Comparison of ENCODE assay signal across 8 mouse cellular contexts in the genomic region with DNA sequence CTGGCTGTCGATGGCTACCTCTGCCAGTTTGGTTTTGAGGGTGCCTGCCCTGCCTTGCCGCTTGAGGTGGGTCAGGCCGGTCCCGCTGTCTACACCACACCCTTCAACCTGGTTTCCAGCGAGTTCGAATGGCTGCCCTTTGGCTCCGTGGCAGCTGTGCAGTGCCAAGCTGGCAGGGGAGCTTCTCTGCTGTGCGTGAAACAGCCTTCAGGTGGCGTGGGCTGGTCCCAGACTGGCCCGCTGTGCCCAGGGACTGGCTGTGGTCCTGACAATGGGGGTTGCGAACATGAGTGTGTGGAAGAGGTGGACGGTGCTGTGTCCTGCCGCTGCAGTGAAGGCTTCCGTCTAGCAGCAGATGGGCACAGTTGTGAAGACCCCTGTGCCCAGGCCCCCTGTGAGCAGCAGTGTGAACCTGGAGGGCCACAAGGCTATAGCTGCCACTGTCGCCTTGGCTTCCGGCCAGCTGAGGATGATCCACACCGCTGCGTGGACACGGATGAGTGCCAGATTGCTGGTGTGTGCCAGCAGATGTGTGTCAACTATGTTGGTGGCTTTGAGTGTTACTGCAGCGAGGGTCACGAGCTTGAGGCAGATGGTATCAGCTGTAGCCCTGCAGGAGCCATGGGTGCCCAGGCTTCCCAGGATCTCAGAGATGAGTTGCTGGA. TPM values are rescaled to one million over a fixed set of nuclear protein-coding genes. Genes with fewer than 3 reads are reported as not detected.
A peak's percentile ranks its signal among the peaks of the same experiment; 100 is the strongest.
DNase-seq lines count a peak whose midpoint lies in the region; ATAC-seq and TF ChIP-seq lines count a peak whose summit lies in the region.

No protein-coding gene starts in this region.

- H3K27me3 ChIP-seq in heart, embryonic 12.5 days (replicated peaks) = peaks cover 20% of the 10 kb centered on the region
- H3K27me3 ChIP-seq in heart, postnatal 0 days (ENCODE audit: control insufficient read depth, insufficient read depth, low read length) = peaks cover 38% of the 10 kb centered on the region
- peaks cover 54% of the 10 kb centered on the region for H3K27me3 ChIP-seq in liver, postnatal 0 days (ENCODE audit: insufficient read depth, low read length)

- H3K36me3 ChIP-seq in heart, embryonic 12.5 days = no peaks in the 10 kb centered on the region
- no peaks in the 10 kb centered on the region for H3K36me3 ChIP-seq in heart, postnatal 0 days (replicated peaks; ENCODE audit: control insufficient read depth, insufficient read depth, low read length)
- no peaks in the 10 kb centered on the region for H3K36me3 ChIP-seq in liver, postnatal 0 days (replicated peaks; ENCODE audit: insufficient read depth, low read length)

- peak overlapping the region; percentile 85 for H3K9ac ChIP-seq in heart, embryonic 12.5 days
- H3K9ac ChIP-seq in heart, postnatal 0 days (replicated peaks; ENCODE audit: low read depth, low read length) = peak overlapping the region; percentile 56; the same call in 1 of the 2 replicates
- H3K9ac ChIP-seq in liver, postnatal 0 days (replicated peaks) = no peak overlapping the region

- peaks cover 71% of the 10 kb centered on the region for H3K4me1 ChIP-seq in heart, embryonic 12.5 days (replicated peaks)
- peaks cover 21% of the 10 kb centered on the region for H3K4me1 ChIP-seq in heart, postnatal 0 days (ENCODE audit: control insufficient read depth, insufficient read depth)
- peaks cover 28% of the 10 kb centered on the region for H3K4me1 ChIP-seq in liver, postnatal 0 days (ENCODE audit: insufficient read depth)

- no peak for TF ChIP-seq EP300 in heart, postnatal 0 days (IDR thresholded peaks at IDR 0.05; ENCODE audit: low read depth)
- no peak for TF ChIP-seq EP300 in liver, postnatal 0 days (IDR thresholded peaks at IDR 0.05; ENCODE audit: low read depth)

- H3K4me3 ChIP-seq in heart, embryonic 12.5 days = peak overlapping the region; percentile 58
- peak overlapping the region; percentile 53 for H3K4me3 ChIP-seq in heart, postnatal 0 days (ENCODE audit: low read depth, low read length)
- H3K4me3 ChIP-seq in liver, postnatal 0 days (ENCODE audit: low read depth, low read length) = peak overlapping the region; percentile 45

- intact Hi-C loops in heart, postnatal 25 days (cut with DNase I) = no loop called here

- no peak for DNase-seq in heart, postnatal 25 days (ENCODE audit: low spot score)
- peak; percentile 67 for DNase-seq in adipocyte (ENCODE audit: low spot score)
- DNase-seq in heart, postnatal 0 days (ENCODE audit: low spot score) = no peak
- DNase-seq in liver, postnatal 0 days = no peak
- no peak for DNase-seq in ovary, adult 18-20 months (ENCODE audit: low spot score)
- no peak for DNase-seq in thymus, adult 18-20 months
- DNase-seq in adrenal gland, adult 2 months = no peak

- peak overlapping the region; percentile 96 for H3K4me2 ChIP-seq in heart, embryonic 12.5 days
- peak overlapping the region; percentile 89 for H3K4me2 ChIP-seq in heart, postnatal 0 days (ENCODE audit: low read depth, low read length)
- peak overlapping the region; percentile 69 for H3K4me2 ChIP-seq in liver, postnatal 0 days (ENCODE audit: low read depth, low read length)

- H3K9me3 ChIP-seq in heart, embryonic 12.5 days (replicated peaks) = no peaks in the 10 kb centered on the region
- no peaks in the 10 kb centered on the region for H3K9me3 ChIP-seq in heart, postnatal 0 days (replicated peaks; ENCODE audit: control insufficient read depth, low read length)
- H3K9me3 ChIP-seq in liver, postnatal 0 days (ENCODE audit: low read length) = no peaks in the 10 kb centered on the region

- TF ChIP-seq CTCF in heart, postnatal 0 days (IDR thresholded peaks at IDR 0.05; ENCODE audit: low read depth) = no peak
- no peak for TF ChIP-seq CTCF in liver, postnatal 0 days (IDR thresholded peaks at IDR 0.05; ENCODE audit: low read depth)

- H3K27ac ChIP-seq in heart, embryonic 12.5 days (ENCODE audit: poor library complexity, severe bottlenecking) = no peak overlapping the region
- no peak overlapping the region; the same call in 1 of the 2 replicates for H3K27ac ChIP-seq in heart, postnatal 0 days (ENCODE audit: low read depth)
- no peak overlapping the region for H3K27ac ChIP-seq in liver, postnatal 0 days (ENCODE audit: low read depth)

- no peak for ATAC-seq in heart, embryonic 12.5 days (ENCODE audit: insufficient number of reproducible peaks, low FRiP score)
- ATAC-seq in heart, postnatal 0 days (ENCODE audit: insufficient read depth, low read depth) = no peak
- ATAC-seq in liver, postnatal 0 days = no peak

- 43% methylated on average over 21 of the region's 21 CpGs for WGBS in heart, embryonic 12.5 days
- 43% methylated on average over 21 of the region's 21 CpGs for WGBS in heart, postnatal 0 days
- WGBS in liver, postnatal 0 days (ENCODE audit: insufficient replicate concordance) = 53% methylated on average over 21 of the region's 21 CpGs

RNA-seq across cellular contexts. Expression of a gene that starts 0.8 kb away (rescaled TPM):
- polyA plus RNA-seq in heart, embryonic 12.5 days (2016; fragmentation: Nextera tagmentation; extraction: Ambion mirVana) = 21.4 and 23.0 TPM in 2 replicates
- 10 to 100 TPM; 15.3 to 16.1 TPM for total RNA-seq in heart, postnatal 25 days (2021)
- 19.8 and 24.4 TPM in 2 replicates for total RNA-seq in heart, postnatal 0 days (2014; rRNA removed; ENCODE audit: low replicate concordance)
- polyA plus RNA-seq in heart, postnatal 0 days (2015; fragmentation: Nextera tagmentation; extraction: Ambion mirVana) = 7.8 and 8.8 TPM in 2 replicates
- 2.0 and 2.4 TPM in 2 replicates for polyA plus RNA-seq in liver, postnatal 0 days (2015; fragmentation: Nextera tagmentation; extraction: Ambion mirVana)
- total RNA-seq in adrenal gland, adult 2 months (2021) = 10 to 100 TPM; 10.4 to 19.8 TPM
- polyA plus RNA-seq in adrenal gland, adult 2 months (2012; rRNA removed) = 23.4 and 24.1 TPM in 2 replicates

RNA-seq across cellular contexts. Expression of a gene that starts 16.6 kb away (rescaled TPM):
- polyA plus RNA-seq in heart, embryonic 12.5 days (2016; fragmentation: Nextera tagmentation; extraction: Ambion mirVana) = 4.4 TPM in 2 replicates
- total RNA-seq in heart, postnatal 25 days (2021) = 1 to 10 TPM; 4.0 to 4.8 TPM
- 2.6 and 4.3 TPM in 2 replicates for total RNA-seq in heart, postnatal 0 days (2014; rRNA removed; ENCODE audit: low replicate concordance)
- polyA plus RNA-seq in heart, postnatal 0 days (2015; fragmentation: Nextera tagmentation; extraction: Ambion mirVana) = 3.0 and 3.3 TPM in 2 replicates
- 0.79 and 0.96 TPM in 2 replicates for polyA plus RNA-seq in liver, postnatal 0 days (2015; fragmentation: Nextera tagmentation; extraction: Ambion mirVana)
- total RNA-seq in adrenal gland, adult 2 months (2021) = 1 to 10 TPM; 1.2 to 2.9 TPM
- polyA plus RNA-seq in adrenal gland, adult 2 months (2012; rRNA removed) = 4.8 and 5.0 TPM in 2 replicates

RNA-seq across cellular contexts. Expression of a gene that starts 18.4 kb away (rescaled TPM):
- 4.7 and 6.2 TPM in 2 replicates for polyA plus RNA-seq in heart, embryonic 12.5 days (2016; fragmentation: Nextera tagmentation; extraction: Ambion mirVana)
- 1 to 10 TPM; 1.6 to 3.4 TPM for total RNA-seq in heart, postnatal 25 days (2021)
- total RNA-seq in heart, postnatal 0 days (2014; rRNA removed; ENCODE audit: low replicate concordance) = 3.1 and 3.2 TPM in 2 replicates
- polyA plus RNA-seq in heart, postnatal 0 days (2015; fragmentation: Nextera tagmentation; extraction: Ambion mirVana) = 0.97 and 1.3 TPM in 2 replicates
- 0.21 and 0.36 TPM in 2 replicates for polyA plus RNA-seq in liver, postnatal 0 days (2015; fragmentation: Nextera tagmentation; extraction: Ambion mirVana)
- 1 to 10 TPM; 3.1 to 9.6 TPM for total RNA-seq in adrenal gland, adult 2 months (2021)
- 8.8 and 11.6 TPM in 2 replicates for polyA plus RNA-seq in adrenal gland, adult 2 months (2012; rRNA removed)

RNA-seq across cellular contexts. Expression of a gene that starts 19.6 kb away (rescaled TPM):
- polyA plus RNA-seq in heart, embryonic 12.5 days (2016; fragmentation: Nextera tagmentation; extraction: Ambion mirVana) = 76.0 and 82.8 TPM in 2 replicates
- total RNA-seq in heart, postnatal 25 days (2021) = 10 to 100 TPM; 91.5 to 92.6 TPM
- total RNA-seq in heart, postnatal 0 days (2014; rRNA removed; ENCODE audit: low replicate concordance) = 160 and 168 TPM in 2 replicates
- polyA plus RNA-seq in heart, postnatal 0 days (2015; fragmentation: Nextera tagmentation; extraction: Ambion mirVana) = 109 and 120 TPM in 2 replicates
- 84.0 and 87.5 TPM in 2 replicates for polyA plus RNA-seq in liver, postnatal 0 days (2015; fragmentation: Nextera tagmentation; extraction: Ambion mirVana)
- 10 to 100 TPM; 69.5 to 82.3 TPM for total RNA-seq in adrenal gland, adult 2 months (2021)
- polyA plus RNA-seq in adrenal gland, adult 2 months (2012; rRNA removed) = 135 and 147 TPM in 2 replicates

RNA-seq across cellular contexts. Expression of a gene that starts 27.5 kb away (rescaled TPM):
- 28.1 and 28.3 TPM in 2 replicates for polyA plus RNA-seq in heart, embryonic 12.5 days (2016; fragmentation: Nextera tagmentation; extraction: Ambion mirVana)
- 10 to 100 TPM; 11.4 to 12.3 TPM for total RNA-seq in heart, postnatal 25 days (2021)
- 1.9 and 13.6 TPM in 2 replicates for total RNA-seq in heart, postnatal 0 days (2014; rRNA removed; ENCODE audit: low replicate concordance)
- polyA plus RNA-seq in heart, postnatal 0 days (2015; fragmentation: Nextera tagmentation; extraction: Ambion mirVana) = 20.0 and 20.4 TPM in 2 replicates
- polyA plus RNA-seq in liver, postnatal 0 days (2015; fragmentation: Nextera tagmentation; extraction: Ambion mirVana) = 20.7 and 22.6 TPM in 2 replicates
- 10 to 100 TPM; 28.5 to 28.8 TPM for total RNA-seq in adrenal gland, adult 2 months (2021)
- 30.3 and 36.2 TPM in 2 replicates for polyA plus RNA-seq in adrenal gland, adult 2 months (2012; rRNA removed)
